Mouse (Mus musculus) telencephalon, adult 2 months (tissue): Measurements from ENCODE around the gene Vmn1r21.
"Not testable (repeated sequence)": the region's sequence is repeated elsewhere in the genome, so short reads cannot be mapped to it uniquely, and the experiment has no call there.

Experiments
- DNase-seq: peaks from one replicate; pipeline ENCODE4 v3.0.0-alpha.2; 2011; ENCODE audit warnings: low read depth, low spot score

Vmn1r21 gene

DNA sequence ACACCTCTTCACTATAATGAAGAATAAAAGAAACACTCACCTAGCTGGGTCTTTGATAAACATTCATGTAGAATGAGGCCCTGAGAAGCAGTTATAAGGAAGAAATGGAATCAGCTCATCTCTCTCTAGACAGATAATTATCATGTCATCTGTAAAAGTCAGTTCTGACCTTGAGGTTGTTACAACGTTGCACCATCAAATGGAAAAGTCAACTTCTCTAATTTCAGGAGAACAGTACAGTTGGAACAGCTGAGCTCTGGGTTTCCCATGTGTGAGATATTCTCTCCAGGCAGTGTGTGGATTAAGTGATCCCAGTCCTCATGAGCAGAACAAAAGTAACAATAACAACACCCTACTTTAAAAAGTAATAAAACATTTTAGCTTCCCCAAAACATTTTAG lies at the start of gene Vmn1r21:
Vmn1r21 (minus strand) TSS at position 58 of the 400 bp plus-strand sequence.
- no peak for DNase-seq

DNA sequence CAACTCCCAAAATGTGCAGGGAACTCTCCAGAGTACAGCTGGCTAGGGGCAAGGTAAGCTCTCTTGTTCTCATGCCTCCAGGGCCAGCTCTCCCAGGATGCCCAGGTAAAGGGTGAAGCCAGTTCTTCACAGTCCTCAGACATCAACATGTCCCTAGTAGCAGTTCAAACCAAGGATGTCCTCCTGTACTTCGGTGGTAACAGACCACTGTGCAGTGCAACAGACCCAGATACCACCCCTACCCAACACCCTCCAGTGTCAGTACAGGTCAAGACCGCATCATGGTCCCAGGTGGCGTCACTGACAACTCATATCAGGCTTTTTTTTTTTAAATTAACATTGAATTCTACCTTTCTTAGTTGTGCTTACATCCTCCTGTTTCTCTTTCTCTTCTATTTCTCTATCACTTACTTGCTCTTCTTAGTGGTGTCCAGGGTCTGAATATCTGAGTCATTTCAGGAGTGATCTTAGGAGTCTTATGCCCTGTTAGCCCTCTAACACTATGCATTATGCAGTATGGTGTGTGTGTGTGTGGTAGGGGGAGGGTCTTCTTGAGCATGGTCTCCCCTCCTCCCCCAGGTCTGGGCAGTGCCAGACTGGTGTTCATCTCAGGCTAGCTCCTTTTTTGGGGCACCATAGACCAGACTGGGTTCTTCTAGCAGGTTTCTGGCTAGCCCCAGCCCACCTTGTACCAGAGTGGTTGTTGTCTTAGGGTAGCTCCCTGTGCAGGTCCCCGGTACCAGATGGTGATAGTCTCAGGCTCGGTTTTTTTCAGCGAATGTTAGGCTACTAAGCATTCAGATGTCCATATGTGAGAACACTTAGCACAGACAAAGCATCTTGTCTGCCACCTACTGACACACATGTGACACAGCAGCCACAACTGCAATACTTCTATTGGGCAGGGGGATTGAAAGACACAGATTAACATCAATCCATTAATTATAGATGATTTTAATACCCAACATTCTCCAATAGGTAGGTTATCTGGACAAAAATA lies 9.2 kb upstream of the Vmn1r21 start:
- peak; percentile 36 for DNase-seq

DNA sequence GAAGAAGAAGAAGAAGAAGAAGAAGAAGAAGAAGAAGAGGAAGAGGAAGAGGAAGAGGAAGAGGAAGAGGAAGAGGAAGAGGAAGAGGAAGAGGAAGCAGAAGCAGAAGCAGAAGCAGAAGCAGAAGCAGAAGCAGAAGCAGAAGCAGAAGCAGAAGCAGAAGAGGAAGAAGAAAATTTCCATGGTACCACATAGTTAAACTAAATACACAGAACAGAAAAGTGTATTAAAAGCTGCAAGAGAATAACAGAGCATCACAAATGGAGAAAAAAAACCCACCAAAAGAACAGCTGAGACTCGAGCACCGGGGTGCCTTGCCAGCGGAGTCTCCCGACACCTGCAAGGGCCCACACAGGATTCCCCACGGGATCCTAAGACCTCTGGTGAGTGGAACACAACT lies 1.0 kb upstream of the Vmn1r21 start:
- DNase-seq: not testable (repeated sequence)

- no peak for DNase-seq
These were observed 10.3 kb downstream of the Vmn1r21 start for GRCm38 (mm10) chr6:57839693-57840408.

DNA sequence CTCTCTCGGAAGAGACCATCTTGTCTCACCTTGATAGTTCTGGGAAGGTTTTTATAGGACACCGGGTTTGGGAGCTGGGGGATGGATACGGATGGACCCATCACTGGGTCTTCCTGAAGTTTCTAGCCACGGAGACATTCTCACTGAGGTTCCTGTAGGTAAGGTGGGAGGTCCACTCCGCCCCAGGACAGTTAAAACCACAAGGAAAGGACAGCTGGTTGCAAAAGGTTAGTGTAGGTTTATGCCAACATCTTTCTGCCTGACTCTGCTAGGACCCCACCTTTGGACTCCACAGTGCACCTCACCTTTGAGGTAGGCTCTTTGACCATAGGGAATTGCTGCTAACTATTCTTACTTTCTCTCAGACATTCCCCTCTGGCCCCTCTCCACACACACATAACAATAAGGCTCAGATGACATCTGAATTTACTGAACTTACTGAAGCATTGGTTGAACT lies 24.9 kb downstream of the Vmn1r21 start:
- DNase-seq: no peak

DNA sequence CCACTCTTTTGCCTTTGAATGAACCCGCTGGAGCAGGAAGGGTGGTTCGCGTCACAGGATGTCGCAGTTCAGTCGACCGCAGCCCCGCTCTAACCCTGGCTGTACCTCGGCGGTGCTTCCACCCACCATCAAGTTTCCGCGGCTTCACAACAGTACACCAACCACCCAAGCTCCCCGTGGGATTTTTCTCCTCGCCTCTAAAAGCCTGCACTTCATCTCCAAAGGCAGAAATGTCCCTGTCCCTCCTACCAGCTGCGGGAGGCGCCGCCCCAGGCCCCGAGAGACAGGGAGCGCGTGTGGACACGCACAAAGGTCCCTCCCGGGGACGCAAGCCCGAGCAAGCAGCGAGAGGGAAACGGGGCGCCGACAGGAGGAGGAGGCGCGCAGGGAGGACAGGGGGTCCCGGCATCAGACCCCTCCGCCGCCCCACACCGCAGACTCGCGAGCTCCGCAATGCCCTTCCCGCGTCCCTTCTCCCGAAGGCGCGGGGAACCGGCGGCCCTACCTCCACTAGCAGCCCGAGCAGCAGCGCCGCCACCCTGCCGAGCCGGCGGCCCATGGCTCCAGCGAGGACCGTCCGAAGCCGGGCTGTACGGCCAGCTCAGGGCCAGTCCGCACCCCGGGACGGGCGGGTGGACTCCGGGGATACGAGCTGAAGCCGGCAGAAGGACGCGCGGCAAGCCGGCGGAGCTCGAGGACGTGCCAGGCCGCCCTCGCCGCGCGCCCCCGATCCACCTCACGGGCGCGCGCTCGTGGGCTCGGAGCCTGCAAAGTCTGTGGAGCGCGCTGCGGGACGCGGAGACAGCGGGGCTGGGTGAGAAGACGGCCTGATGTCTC lies 25.5 kb downstream of the Vmn1r21 start, which contains the start of gene Vopp1:
Vopp1 (minus strand) TSS at position 738 of the 837 bp plus-strand sequence.
- peak; percentile 52 for DNase-seq

GRCm38 (mm10) chr6:57823461-57823860 lies 26.7 kb downstream of the Vmn1r21 start:
- DNase-seq: no peak

DNA sequence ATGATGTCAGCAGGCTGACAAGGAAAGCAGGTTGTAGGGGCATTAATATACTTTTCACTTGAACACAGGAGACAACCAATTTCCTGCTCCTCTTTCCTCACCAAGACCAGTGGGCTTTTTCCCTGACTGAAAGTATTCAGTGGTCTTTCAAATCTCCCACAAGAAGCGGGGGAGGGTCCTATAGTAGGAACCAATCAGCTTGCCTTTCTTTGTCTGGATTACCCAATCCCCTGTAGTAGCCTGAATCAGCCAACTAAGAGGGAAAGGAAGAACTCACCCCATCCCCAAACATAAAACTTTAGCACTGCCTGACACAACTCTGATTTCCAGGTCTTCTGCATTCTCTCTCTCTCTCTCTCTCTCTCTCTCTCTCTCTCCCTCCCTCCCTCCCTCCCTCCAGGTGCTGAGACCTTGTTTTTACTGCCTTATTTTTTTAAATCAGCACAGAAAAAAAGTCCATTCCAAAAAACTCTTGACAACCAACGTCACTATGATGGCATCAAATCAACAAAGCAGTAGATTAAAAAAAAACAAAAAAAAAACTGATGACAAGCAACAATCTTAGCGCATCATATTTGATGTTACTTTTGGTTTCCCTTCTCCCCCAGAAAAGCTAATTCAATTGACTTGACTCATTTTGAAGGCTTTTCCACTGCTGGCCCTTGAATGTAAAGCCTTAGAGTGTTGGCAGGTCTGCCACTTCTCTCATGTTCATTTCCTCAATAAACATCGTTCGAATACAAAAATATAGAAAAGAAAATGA lies 27.3 kb downstream of the Vmn1r21 start:
- no peak for DNase-seq

DNA sequence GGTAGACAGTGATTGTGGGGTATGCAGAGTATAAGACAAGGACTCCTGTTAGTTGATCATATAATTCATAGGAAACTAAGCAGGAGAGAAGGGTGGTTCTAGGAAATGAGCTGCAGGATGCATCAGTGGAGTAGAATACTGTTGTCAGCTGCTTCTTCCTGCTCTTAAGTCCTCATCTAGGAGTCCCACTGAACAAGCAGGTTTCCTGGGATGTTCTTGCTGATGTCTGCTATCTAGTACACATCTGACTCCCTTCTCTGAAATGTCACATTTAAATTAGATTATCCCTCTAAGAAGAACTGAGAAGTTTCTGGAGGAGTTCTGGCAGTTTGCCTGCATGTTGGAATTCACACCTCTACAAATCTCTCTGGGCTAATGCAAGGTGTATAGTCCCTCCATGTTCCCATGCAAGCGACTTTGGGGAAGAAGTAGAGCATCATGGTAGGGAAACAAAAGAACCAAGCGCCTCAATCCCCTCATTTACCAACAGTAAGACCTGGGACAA lies 35.7 kb downstream of the Vmn1r21 start:
- no peak for DNase-seq

DNA sequence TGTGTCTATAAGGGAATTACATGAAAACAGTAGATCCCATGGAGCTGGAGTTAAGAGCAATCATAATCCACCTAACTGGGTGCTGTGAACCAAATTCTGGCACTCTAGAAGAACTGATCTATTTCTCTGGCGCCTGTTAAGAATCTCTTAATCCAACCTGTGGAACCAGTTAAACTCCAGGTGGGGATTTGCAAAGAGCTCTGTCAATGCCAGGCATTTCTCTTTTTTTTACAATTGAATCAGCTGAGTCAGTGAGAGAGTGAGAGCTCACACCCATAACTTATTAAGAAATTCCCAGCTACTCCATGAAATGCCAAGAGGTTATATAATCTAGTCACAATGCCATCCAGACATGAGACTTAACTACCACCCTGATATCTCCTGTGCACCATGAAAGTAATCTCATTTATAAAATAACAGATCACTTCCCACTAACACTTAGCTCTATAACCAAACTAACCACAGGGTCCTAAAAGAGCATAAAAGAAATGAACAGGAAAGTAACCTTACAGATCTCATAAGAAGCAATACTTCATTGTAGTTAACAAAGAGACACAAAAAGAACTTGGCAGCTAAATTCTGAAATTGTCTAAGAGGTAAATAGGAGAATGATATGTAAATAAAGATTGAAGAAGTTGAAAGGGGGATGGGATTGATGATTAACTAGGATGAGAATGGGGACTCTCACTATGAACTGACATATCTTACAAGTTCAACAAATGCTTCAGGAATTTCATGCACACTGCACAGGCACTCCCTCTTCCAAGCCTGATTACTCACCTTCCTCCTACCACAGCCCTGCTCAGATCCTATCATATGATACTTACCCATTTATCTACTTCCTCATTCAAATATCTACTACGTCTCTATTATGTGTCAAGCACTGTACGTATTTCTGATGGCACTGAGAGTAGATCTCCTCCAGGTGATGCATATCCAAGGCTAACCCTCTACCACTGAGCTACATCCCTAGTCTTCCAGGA lies 38.1 kb downstream of the Vmn1r21 start:
- DNase-seq: no peak

GRCm38 (mm10) chr6:57805218-57806069 lies 44.7 kb downstream of the Vmn1r21 start:
- no peak for DNase-seq

GRCm38 (mm10) chr6:57803130-57803529 lies 47.0 kb downstream of the Vmn1r21 start:
- no peak for DNase-seq

GRCm38 (mm10) chr6:57798986-57799385 lies 51.2 kb downstream of the Vmn1r21 start:
- no peak for DNase-seq

GRCm38 (mm10) chr6:57796853-57797423 lies 53.2 kb downstream of the Vmn1r21 start:
- peak; percentile 65 for DNase-seq

DNA sequence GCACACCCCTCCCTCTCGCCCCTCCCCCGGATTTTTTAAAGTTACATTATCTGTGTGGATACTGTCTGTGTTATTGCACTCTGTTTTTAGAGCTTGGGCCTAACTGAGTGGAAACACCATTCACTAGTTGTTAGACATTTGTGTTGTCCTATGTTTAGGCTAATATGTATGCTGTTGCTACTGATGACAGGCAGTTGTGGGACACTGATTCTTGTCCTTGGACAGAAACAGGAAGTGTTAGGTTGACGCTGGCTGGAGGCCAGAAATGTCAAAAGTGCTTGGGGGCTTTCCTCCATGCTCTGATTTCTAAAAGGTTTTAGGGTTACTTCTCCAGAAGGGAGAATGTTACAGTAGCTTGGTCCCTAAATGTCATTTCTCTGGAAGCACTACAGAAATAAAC lies 54.3 kb downstream of the Vmn1r21 start:
- no peak for DNase-seq
